Mouse (Mus musculus): ENCODE results near the gene Tagln. TPM values are rescaled to one million over a fixed set of nuclear protein-coding genes. Genes with fewer than 3 reads are reported as not detected.

Gene Tagln
- polyA plus RNA-seq, 1 experiment from 2014 or later, result 13.5 TPM

DNA sequence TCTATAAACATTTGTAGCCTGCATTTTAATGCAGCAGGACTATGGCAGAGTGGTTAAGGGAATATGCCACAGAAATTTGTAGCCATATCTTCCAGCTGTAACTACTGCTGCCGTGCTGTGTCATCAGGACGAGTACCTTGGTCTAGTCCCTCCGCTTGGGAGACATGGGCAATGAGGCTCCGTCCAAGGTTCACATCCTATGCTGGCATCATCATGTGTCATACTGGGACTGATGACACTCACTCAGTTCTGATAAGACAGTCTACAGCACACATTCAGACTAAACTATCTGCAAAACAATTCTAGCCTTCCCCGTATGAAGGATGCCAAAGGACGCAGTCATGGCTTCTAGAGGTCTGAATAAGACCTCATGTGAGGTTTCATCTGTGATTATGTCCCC lies 27.7 kb upstream of the Tagln start:
- WGBS, result 94% methylated on average over 6 of the region's 6 CpGs
- ATAC-seq (ENCODE audit: insufficient read depth, low FRiP score, low TSS enrichment), result no peak
- peaks cover 12% of the 10 kb centered on the region for H3K36me3 ChIP-seq (ENCODE audit: control insufficient read depth, insufficient read depth, low read length)

GRCm38 (mm10) chr9:45961855-45962254 lies 26.0 kb upstream of the Tagln start:
- ATAC-seq (ENCODE audit: insufficient read depth, low FRiP score, low TSS enrichment), result no peak
- Histone ChIP-seq H3K9me3 (ENCODE audit: control insufficient read depth, low read length) (no peaks in the 10 kb centered on the region), H3K4me1 (ENCODE audit: control insufficient read depth, insufficient read depth, low read length) (no peaks in the 10 kb centered on the region), H3K27ac (ENCODE audit: low read depth, low read length) (no peak overlapping the region), H3K4me2 (ENCODE audit: low read depth) (no peak overlapping the region), H3K27me3 (ENCODE audit: control insufficient read depth, insufficient read depth, low read length) (no peaks in the 10 kb centered on the region), H3K4me3 (ENCODE audit: low read depth, low read length) (no peak overlapping the region), H3K9ac (ENCODE audit: low read length) (no peak overlapping the region), H3K36me3 (ENCODE audit: control insufficient read depth, insufficient read depth, low read length) (peaks cover 5% of the 10 kb centered on the region)
- DNase-seq (ENCODE audit: low spot score), result no peak
- WGBS, result 87% methylated on average over 2 of the region's 2 CpGs

More for the DNA sequence above, 27.7 kb upstream of the Tagln start:
- Histone ChIP-seq H3K9ac (ENCODE audit: low read length) (no peak overlapping the region), H3K27me3 (ENCODE audit: control insufficient read depth, insufficient read depth, low read length) (no peaks in the 10 kb centered on the region), H3K4me2 (ENCODE audit: low read depth) (no peak overlapping the region), H3K4me1 (ENCODE audit: control insufficient read depth, insufficient read depth, low read length) (no peaks in the 10 kb centered on the region), H3K27ac (ENCODE audit: low read depth, low read length) (no peak overlapping the region), H3K9me3 (ENCODE audit: control insufficient read depth, low read length) (no peaks in the 10 kb centered on the region), H3K4me3 (ENCODE audit: low read depth, low read length) (no peak overlapping the region)
- no peak for DNase-seq (ENCODE audit: low spot score)

GRCm38 (mm10) chr9:45959661-45960060 lies 23.8 kb upstream of the Tagln start:
- WGBS, result 84% methylated on average over 7 of the region's 7 CpGs

DNA sequence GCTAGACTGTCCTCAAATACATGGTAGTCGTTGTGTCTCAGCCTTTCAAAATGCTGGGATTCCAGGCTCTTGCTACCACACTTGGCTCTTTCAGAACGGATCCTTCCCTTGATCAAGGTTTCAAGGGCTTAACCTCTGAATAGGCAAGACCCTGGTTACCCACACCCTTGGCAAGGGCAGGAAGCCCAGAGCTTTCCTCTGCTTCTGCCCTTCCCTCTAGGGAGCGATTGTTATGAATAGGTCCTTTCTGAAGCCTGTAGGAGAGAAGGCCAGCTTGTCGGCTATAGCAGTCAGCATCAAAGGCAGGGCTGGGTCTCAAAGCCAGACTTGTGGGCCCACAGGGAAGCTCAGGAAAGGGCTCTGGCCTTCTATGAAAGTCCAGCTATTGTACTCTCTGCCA lies 23.0 kb upstream of the Tagln start:
- Histone ChIP-seq H3K4me3 (ENCODE audit: low read depth, low read length) (no peak overlapping the region), H3K27ac (ENCODE audit: low read depth, low read length) (no peak overlapping the region), H3K9me3 (ENCODE audit: control insufficient read depth, low read length) (no peaks in the 10 kb centered on the region), H3K36me3 (ENCODE audit: control insufficient read depth, insufficient read depth, low read length) (peaks cover 2% of the 10 kb centered on the region; the same call in 1 of the 2 replicates), H3K4me2 (ENCODE audit: low read depth) (no peak overlapping the region), H3K27me3 (ENCODE audit: control insufficient read depth, insufficient read depth, low read length) (no peaks in the 10 kb centered on the region), H3K4me1 (ENCODE audit: control insufficient read depth, insufficient read depth, low read length) (peaks cover 10% of the 10 kb centered on the region), H3K9ac (ENCODE audit: low read length) (no peak overlapping the region)
- ATAC-seq (ENCODE audit: insufficient read depth, low FRiP score, low TSS enrichment), result no peak
- DNase-seq (ENCODE audit: low spot score), result no peak
- WGBS, result 52% methylated on average over 4 of the region's 4 CpGs

More at GRCm38 (mm10) chr9:45959661-45960060, 23.8 kb upstream of the Tagln start:
- Histone ChIP-seq H3K9me3 (ENCODE audit: control insufficient read depth, low read length) (no peaks in the 10 kb centered on the region), H3K27me3 (ENCODE audit: control insufficient read depth, insufficient read depth, low read length) (no peaks in the 10 kb centered on the region), H3K27ac (ENCODE audit: low read depth, low read length) (no peak overlapping the region), H3K4me3 (ENCODE audit: low read depth, low read length) (no peak overlapping the region), H3K36me3 (ENCODE audit: control insufficient read depth, insufficient read depth, low read length) (peaks cover 2% of the 10 kb centered on the region; the same call in 1 of the 2 replicates), H3K4me2 (ENCODE audit: low read depth) (no peak overlapping the region), H3K9ac (ENCODE audit: low read length) (no peak overlapping the region), H3K4me1 (ENCODE audit: control insufficient read depth, insufficient read depth, low read length) (peaks cover 6% of the 10 kb centered on the region)
- DNase-seq (ENCODE audit: low spot score) (no peak), ATAC-seq (ENCODE audit: insufficient read depth, low FRiP score, low TSS enrichment) (no peak)

GRCm38 (mm10) chr9:45958023-45958670 lies 22.3 kb upstream of the Tagln start:
- no peak overlapping the region for H3K4me2 ChIP-seq (ENCODE audit: low read depth)
- no peak overlapping the region for H3K9ac ChIP-seq (ENCODE audit: low read length)
- no peaks in the 10 kb centered on the region for H3K36me3 ChIP-seq (ENCODE audit: control insufficient read depth, insufficient read depth, low read length)
- no peak for DNase-seq (ENCODE audit: low spot score)
- H3K4me1 ChIP-seq (ENCODE audit: control insufficient read depth, insufficient read depth, low read length), result peaks cover 17% of the 10 kb centered on the region
- H3K27ac ChIP-seq (ENCODE audit: low read depth, low read length), result no peak overlapping the region
- H3K27me3 ChIP-seq (ENCODE audit: control insufficient read depth, insufficient read depth, low read length), result no peaks in the 10 kb centered on the region
- no peak for ATAC-seq (ENCODE audit: insufficient read depth, low FRiP score, low TSS enrichment)
- H3K9me3 ChIP-seq (ENCODE audit: control insufficient read depth, low read length), result no peaks in the 10 kb centered on the region
- 65% methylated on average over 7 of the region's 7 CpGs for WGBS
- no peak overlapping the region for H3K4me3 ChIP-seq (ENCODE audit: low read depth, low read length)

DNA sequence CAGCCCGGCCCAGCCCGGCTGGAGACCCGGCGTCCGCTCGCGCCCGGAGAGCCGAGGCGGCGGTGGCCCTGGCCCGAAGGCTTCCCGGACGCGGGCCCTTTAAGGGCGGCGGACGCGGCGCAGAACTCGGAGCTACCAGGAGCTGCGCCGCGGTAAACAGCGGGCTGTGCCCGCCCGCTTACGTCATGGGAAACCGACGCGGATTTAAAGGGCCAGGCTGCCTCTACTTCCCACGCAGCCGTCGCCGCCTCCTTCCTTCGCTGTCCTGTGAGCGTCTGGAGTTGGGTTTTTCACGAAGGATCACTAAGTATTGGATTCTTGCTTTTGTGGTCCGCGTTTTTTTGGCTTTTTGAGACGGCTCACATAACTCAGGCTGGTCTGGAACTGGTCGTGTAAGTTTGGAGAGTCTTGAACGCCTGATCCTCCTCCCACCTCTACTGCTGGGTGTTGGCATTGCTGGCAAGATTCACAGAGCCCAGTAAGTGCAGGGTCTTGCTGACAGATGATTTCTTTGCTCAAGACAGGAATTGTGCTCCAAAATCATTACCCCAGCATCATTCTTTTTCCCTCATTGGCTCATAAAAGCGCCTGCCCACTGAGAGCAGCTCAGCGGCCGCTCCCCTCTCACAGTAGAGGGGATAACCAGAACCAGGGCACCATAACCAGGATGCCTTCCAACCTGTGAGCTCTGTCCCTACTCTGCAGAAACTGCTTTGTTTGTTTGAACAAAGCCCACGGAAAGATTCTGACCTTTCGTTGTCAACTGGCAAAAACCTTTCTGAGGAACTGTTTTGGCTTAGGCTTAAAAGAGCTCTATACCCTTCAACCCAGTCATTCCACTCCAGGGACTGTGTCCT lies 19.5 kb upstream of the Tagln start, which contains the start of gene Sidt2:
TSS of gene Sidt2 (minus strand) at position 152 of the 857 bp plus-strand sequence.
- under 1% methylated on average over 42 of the region's 48 CpGs for WGBS
- ATAC-seq (ENCODE audit: insufficient read depth, low FRiP score, low TSS enrichment) (peak; percentile 93), DNase-seq (ENCODE audit: low spot score) (peak; percentile 91)

DNA sequence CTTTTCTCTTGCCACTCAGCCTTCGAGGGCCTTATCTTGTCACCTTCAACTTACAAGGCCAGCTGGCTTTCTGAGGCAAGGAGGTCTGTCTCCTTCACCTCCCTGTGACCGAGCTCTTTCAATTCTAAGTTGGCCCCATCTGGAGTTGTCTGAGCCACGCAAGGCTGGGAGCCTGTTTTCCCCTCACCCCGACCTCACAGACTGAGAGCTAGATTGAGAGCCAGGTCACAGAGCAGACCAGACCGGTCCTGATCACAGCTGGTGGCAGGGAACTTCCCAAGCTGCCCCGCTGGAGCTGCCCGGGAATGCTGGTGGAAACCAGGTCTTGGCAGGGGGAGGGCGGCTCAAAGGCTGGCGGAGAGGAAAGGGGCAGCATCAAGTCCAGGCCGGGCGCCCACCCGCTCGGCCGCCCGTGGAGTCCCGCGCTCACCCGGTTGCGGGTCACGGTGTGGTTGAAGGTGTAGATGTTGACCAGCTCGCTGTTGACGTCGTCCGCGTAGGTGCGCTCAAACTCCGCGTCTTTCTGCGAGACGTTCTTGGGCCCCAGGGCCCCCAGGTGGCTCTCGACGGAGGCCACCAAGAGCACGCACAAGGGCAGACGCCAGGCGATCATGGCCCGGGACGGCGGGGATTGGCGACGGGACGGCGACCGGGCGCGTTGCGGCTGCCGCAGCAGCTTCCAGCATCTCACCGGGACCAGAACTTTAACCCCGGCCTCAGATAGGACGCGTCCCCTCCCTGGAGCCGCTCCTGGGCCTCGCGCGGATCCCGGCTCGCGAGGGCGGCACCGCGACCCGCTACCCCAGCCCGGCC lies 18.6 kb upstream of the Tagln start:
- Histone ChIP-seq H3K4me2 (ENCODE audit: low read depth) (peak overlapping the region; percentile 71), H3K27me3 (ENCODE audit: control insufficient read depth, insufficient read depth, low read length) (no peaks in the 10 kb centered on the region), H3K9me3 (ENCODE audit: control insufficient read depth, low read length) (no peaks in the 10 kb centered on the region), H3K36me3 (ENCODE audit: control insufficient read depth, insufficient read depth, low read length) (0 out of 2 replicates have a peak, but pooled peaks cover 2% of the 10 kb centered on the region), H3K4me1 (ENCODE audit: control insufficient read depth, insufficient read depth, low read length) (peaks cover 18% of the 10 kb centered on the region), H3K4me3 (ENCODE audit: low read depth, low read length) (peak overlapping the region; percentile 90), H3K9ac (ENCODE audit: low read length) (peak overlapping the region; percentile 88), H3K27ac (ENCODE audit: low read depth, low read length) (no peak overlapping the region)
- DNase-seq (ENCODE audit: low spot score), result peak; percentile 52
- 2% methylated on average over 55 of the region's 63 CpGs for WGBS
- ATAC-seq (ENCODE audit: insufficient read depth, low FRiP score, low TSS enrichment), result peak; percentile 31; the same call in 1 of the 2 replicates

More for the DNA sequence above, 19.5 kb upstream of the Tagln start, which contains the start of gene Sidt2:
- Histone ChIP-seq H3K9me3 (ENCODE audit: control insufficient read depth, low read length) (no peaks in the 10 kb centered on the region), H3K27me3 (ENCODE audit: control insufficient read depth, insufficient read depth, low read length) (no peaks in the 10 kb centered on the region), H3K9ac (ENCODE audit: low read length) (peak within 1 kb of the TSS; percentile 88), H3K36me3 (ENCODE audit: control insufficient read depth, insufficient read depth, low read length) (0 out of 2 replicates have a peak, but pooled peaks cover 2% of the 10 kb centered on the region), H3K4me1 (ENCODE audit: control insufficient read depth, insufficient read depth, low read length) (peaks cover 18% of the 10 kb centered on the region), H3K4me2 (ENCODE audit: low read depth) (peak within 1 kb of the TSS; percentile 71), H3K4me3 (ENCODE audit: low read depth, low read length) (peak within 1 kb of the TSS; percentile 90), H3K27ac (ENCODE audit: low read depth, low read length) (0 out of 2 replicates have a peak within 1 kb of the TSS, but pooled peaks have one; percentile 50)
